Mouse (Mus musculus) forebrain, embryonic 16.5 days (tissue): ENCODE data around the gene Rps6. TPM values are rescaled to one million over a fixed set of nuclear protein-coding genes. Genes with fewer than 3 reads are reported as not detected.
"Not testable (repeated sequence)": the region's sequence is repeated elsewhere in the genome, so short reads cannot be mapped to it uniquely, and the experiment has no call there.

ENCODE experiments used
- ATAC-seq: fragments of 200-750 bp; cut with Nextera tagmentation; 2 replicates; pipeline ENCODE4 v1.8.0; 2017; ENCODE audit warnings: mild to moderate bottlenecking, moderate library complexity
- H3K27ac ChIP-seq: fragments of 300-500 bp; sonication (generic); 2 replicates; pipeline ENCODE4 v1.5.1; 2014; ENCODE audit warnings: low read length, control low read depth
- H3K27me3 ChIP-seq: fragments of 300-500 bp; sonication (generic); replicated peaks from 2 replicates; pipeline ENCODE4 v1.6.1; 2014; ENCODE audit warnings: low read length; ENCODE audit not compliant: control insufficient read depth, insufficient read depth
- H3K36me3 ChIP-seq: fragments of 300-500 bp; sonication (generic); 2 replicates; pipeline ENCODE4 v1.6.1; 2014; ENCODE audit not compliant: control insufficient read depth, insufficient read depth
- H3K4me1 ChIP-seq: fragments of 300-500 bp; sonication (generic); replicated peaks from 2 replicates; pipeline ENCODE4 v1.6.1; 2014; ENCODE audit warnings: low read length; ENCODE audit not compliant: control insufficient read depth, insufficient read depth
- H3K4me2 ChIP-seq: fragments of 300-500 bp; sonication (generic); 2 replicates; pipeline ENCODE4 v1.6.1; 2014; ENCODE audit warnings: mild to moderate bottlenecking, low read length, control low read depth
- H3K4me3 ChIP-seq: fragments of 300-500 bp; sonication (generic); replicated peaks from 2 replicates; pipeline ENCODE4 v1.5.1; 2014; ENCODE audit warnings: mild to moderate bottlenecking, low read length, control low read depth
- H3K9ac ChIP-seq: fragments of 300-500 bp; sonication (generic); replicated peaks from 2 replicates; pipeline ENCODE4 v1.6.1; 2014; ENCODE audit warnings: low read depth, low read length, control low read depth
- H3K9me3 ChIP-seq: fragments of 300-500 bp; sonication (generic); 2 replicates; pipeline ENCODE4 v1.6.1; 2016; ENCODE audit warnings: low read length; ENCODE audit not compliant: control insufficient read depth
- WGBS: fragments of 180-500 bp; shearing (Covaris S2); extraction: QIAGEN DNeasy Blood & Tissue Kit; methylation state at CpG from one replicate; pipeline ENCODE4 v1.1.7; 2014; 5-methylcytosine and 5-hydroxymethylcytosine counted together
- polyA plus RNA-seq: library from polyadenylated mRNA; unstranded; fragments of >200 nt; fragmentation: Nextera tagmentation; extraction: Ambion mirVana; gene quantifications from 2 replicates; pipeline ENCODE4 v1.2.1, GENCODE M21; 2015

Gene Rps6
- polyA plus RNA-seq, 1 experiment from 2014 or later: 371 TPM

DNA sequence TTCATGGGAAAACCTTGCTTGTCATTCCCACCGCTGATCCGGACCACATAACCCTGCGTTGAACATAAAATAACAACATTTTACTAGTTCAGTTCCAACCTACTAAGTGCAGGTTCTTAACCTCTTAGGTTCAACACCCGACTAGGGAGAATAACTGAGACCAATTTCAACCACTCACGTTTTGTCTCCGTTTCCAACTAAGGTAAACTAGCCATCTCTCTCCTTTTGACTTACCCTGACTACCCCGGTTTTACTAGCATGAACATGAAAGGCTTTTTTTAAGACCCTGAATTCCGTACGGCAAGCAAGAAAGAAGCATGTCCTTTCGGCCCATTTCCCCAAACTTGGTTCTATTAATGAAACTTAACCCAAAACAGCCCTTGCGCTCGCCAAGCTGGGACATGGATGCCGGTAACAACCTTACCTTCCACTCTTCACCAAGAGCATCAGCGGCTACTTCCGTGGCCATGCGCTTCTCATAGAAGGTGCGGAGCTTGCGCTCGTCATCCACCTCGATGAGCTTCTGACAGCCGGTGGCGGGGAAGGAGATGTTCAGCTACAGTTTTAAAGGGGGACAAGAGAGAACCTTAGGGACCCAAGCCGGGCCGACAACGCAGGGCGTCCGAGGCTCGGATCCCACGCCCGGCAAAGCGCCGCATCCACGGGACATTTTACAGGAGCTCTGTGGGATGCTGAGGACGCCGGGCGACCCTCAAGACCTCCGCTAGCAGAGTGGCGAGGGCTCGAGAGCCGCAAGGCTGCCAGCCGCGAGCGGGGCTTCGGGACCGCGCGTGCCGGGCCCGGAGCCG is 704 bp downstream of the Rps6 start:
- H3K27me3 ChIP-seq: no peaks in the 10 kb centered on the region
- peaks cover 21% of the 10 kb centered on the region for H3K36me3 ChIP-seq
- WGBS: 1% methylated on average over 50 of the region's 50 CpGs
- peak overlapping the region; percentile 95 for H3K9ac ChIP-seq
- peaks cover 15% of the 10 kb centered on the region for H3K4me1 ChIP-seq
- peak overlapping the region; percentile 79 for H3K4me3 ChIP-seq
- ATAC-seq: no peak; the same call in 1 of the 2 replicates
- peak overlapping the region; percentile 78 for H3K4me2 ChIP-seq
- no peaks in the 10 kb centered on the region for H3K9me3 ChIP-seq
- H3K27ac ChIP-seq: peak overlapping the region; percentile 97

DNA sequence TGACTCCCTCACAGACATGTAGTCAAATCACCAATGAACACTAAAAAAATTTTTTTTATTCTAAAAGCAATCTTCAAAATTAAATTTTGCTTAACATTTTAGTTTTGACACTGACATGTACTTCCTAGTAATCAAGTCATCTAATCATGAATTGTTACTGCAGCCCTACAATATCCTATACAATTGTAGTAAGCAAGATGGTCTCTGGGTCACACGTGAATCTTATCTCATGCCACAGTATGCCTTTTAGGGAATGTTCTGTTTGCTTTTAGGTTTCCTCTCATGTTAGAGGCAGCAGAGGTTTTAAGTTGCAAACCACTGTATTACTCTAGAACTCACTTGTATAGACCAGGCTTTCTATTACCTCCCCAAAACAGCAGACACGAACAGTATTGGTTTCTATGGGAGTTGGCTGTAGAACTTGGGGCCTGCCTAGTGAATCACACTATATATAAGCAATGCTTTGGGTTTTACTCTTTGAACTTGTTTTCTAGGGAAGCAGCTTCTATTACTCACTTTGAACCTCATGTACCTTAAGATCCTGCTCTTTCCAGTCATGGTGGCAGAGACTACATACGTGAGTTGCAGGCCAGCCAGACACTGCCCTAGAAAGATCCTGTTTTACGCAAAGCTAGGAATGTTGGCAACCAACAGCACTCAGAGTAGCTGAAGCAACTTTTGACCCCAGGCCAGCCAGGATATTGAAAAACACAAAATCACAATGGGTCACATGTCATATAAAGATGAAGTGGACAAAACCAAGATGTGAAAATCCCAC is 4.2 kb downstream of the Rps6 start:
- peaks cover 23% of the 10 kb centered on the region for H3K36me3 ChIP-seq
- H3K4me2 ChIP-seq: no peak overlapping the region
- no peaks in the 10 kb centered on the region for H3K27me3 ChIP-seq
- H3K27ac ChIP-seq: no peak overlapping the region
- peaks cover 11% of the 10 kb centered on the region for H3K4me1 ChIP-seq
- no peak for ATAC-seq
- 93% methylated on average over 4 of the region's 4 CpGs for WGBS
- H3K4me3 ChIP-seq: no peak overlapping the region
- no peak overlapping the region for H3K9ac ChIP-seq
- no peaks in the 10 kb centered on the region for H3K9me3 ChIP-seq

DNA sequence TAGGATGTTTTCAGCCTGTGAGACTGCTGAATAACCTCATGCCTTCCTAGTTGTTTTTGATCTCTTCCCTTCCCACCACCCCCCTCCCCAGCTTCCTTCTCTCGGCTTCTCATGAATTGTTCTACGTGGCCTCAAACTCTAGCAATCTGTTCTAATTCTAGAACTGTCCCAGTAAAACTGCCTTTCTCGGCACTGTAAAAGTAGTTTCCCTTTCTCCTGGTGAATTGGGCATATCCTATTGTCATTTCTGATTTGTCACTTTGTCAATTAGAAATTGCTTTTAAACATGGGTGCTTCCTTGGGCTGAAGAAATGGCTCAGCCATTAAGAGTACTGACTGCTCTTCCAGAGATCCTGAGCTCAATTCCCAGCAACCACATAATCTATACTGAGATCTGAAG is 5.2 kb downstream of the Rps6 start:
- Histone ChIP-seq H3K9me3 (no peaks in the 10 kb centered on the region), H3K4me2 (no peak overlapping the region), H3K27ac (no peak overlapping the region), H3K27me3 (no peaks in the 10 kb centered on the region), H3K9ac (no peak overlapping the region), H3K4me3 (no peak overlapping the region), H3K4me1 (peaks cover 9% of the 10 kb centered on the region), H3K36me3 (peaks cover 26% of the 10 kb centered on the region)
- ATAC-seq: no peak
- WGBS: 86% methylated on average over 3 of the region's 3 CpGs

DNA sequence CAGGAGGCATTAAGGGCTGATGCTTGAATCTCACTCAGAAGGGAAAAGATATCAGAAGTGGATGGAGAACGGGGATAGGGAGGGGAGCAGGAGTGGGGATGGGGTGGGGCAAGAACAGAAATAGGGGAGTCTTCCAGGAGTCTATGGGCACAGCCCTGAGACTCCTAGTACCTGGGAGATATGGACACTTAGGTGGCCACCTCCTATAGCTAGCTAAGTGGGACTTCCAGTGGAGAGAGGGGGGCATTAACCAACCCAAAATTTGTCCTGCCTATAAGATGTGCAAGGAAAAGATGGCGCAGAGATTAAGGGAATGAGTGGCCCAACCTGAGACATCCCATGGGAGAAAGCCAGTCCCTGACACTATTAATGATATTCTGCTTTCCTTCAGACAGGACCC is 5.9 kb downstream of the Rps6 start:
- Histone ChIP-seq H3K4me3 (no peak overlapping the region), H3K27me3 (no peaks in the 10 kb centered on the region), H3K9ac (no peak overlapping the region), H3K4me2 (no peak overlapping the region), H3K9me3 (no peaks in the 10 kb centered on the region), H3K27ac (no peak overlapping the region), H3K4me1 (peaks cover 9% of the 10 kb centered on the region), H3K36me3 (peaks cover 26% of the 10 kb centered on the region)
- ATAC-seq: 0 out of 2 replicates have a peak, but pooled peaks have one; percentile 26
- WGBS: 84% methylated on average over 2 of the region's 2 CpGs

DNA sequence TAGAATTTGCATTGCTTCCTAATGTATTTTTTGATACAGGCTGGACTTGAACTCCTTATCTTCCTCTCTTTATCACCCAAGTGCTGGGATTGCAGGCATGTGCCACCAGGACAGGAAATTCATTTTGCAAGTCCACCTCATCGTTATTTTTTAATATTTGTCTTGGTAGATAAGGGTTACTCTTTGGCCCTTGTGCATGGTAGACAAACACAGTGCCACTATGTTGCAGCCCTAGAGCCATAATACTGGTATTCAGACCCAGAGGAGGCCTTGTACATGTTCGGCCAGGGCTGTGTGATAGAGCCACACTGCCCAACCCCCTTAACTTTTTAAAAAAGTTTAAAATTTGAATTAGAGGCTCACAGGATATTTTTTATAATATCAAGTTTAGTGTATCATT is 10.0 kb downstream of the Rps6 start:
- Histone ChIP-seq H3K27me3 (no peaks in the 10 kb centered on the region), H3K9ac (no peak overlapping the region), H3K27ac (no peak overlapping the region), H3K4me2 (no peak overlapping the region), H3K4me3 (no peak overlapping the region), H3K9me3 (no peaks in the 10 kb centered on the region), H3K36me3 (peaks cover 9% of the 10 kb centered on the region), H3K4me1 (no peaks in the 10 kb centered on the region)
- WGBS: 92% methylated on average over 2 of the region's 2 CpGs
- ATAC-seq: no peak

DNA sequence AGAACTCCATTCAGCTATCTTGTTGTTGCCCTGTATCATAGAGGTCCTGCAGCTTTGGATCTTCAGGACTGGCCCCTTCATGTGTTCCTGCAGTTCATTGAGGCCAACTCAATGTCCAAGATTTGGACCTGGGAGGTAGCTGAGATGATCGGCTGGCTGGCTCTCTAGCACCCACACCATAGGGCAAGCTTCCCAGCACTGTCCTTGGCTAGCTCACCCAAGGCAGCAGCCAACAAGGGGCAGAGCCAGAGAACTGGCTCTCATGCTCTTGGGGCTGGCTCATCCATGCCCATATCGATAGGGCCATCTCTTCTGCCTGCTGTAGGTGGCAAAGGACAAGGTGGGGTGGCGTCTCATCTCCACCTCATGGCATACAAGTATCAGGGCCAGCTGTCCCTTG is 11.8 kb downstream of the Rps6 start:
- H3K27ac ChIP-seq: no peak overlapping the region
- H3K4me2 ChIP-seq: no peak overlapping the region
- ATAC-seq: no peak
- H3K27me3 ChIP-seq: no peaks in the 10 kb centered on the region
- H3K9ac ChIP-seq: no peak overlapping the region
- no peaks in the 10 kb centered on the region for H3K9me3 ChIP-seq
- WGBS: 94% methylated on average over 3 of the region's 3 CpGs
- H3K4me1 ChIP-seq: no peaks in the 10 kb centered on the region
- H3K4me3 ChIP-seq: no peak overlapping the region
- peaks cover 9% of the 10 kb centered on the region for H3K36me3 ChIP-seq

DNA sequence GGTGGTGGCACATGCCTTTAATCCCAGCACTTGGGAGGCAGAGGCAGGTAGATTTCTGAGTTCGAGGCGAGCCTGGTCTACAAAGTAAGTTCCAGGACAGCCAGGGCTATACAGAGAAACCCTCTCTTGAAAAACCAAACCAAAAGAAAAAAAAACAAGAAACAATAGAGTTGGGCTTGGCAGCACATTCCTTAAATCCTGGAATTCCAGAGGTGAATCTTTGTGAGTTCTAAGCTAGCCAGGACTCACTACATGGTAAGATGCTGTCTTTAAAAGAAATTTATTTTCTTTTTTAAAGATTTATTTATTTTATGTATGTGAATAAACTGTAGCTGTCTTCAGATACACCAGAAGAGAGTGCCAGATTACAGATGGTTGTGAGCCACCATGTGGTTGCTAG is 16.1 kb downstream of the Rps6 start:
- H3K9me3 ChIP-seq, H3K9ac ChIP-seq, H3K27ac ChIP-seq, H3K4me2 ChIP-seq, ATAC-seq, H3K4me1 ChIP-seq, H3K27me3 ChIP-seq, H3K4me3 ChIP-seq: not testable (repeated sequence)
- WGBS: 93% methylated on average over 2 of the region's 2 CpGs
- peaks cover 14% of the 10 kb centered on the region for H3K36me3 ChIP-seq

DNA sequence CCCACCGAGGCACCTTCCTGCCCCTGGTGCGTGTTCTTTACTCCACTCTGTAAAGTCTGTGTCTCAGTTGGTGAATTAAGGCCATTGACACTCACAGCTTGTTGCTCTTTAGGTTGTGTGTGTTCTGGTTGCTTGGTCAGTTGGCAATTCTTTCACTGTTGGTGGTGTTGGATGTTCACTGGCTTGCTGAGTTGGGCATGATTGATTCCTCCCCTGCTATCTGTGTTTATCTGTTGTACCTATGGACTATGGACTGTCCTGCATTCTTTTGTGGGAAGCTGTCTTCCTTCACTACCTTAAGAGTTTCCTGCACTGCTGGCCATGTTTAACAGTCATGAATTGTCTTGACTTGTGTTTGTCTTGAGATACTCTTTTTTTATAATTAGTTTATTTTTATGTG is 25.3 kb downstream of the Rps6 start:
- Histone ChIP-seq H3K27me3 (no peaks in the 10 kb centered on the region), H3K4me1 (no peaks in the 10 kb centered on the region)
- 95% methylated on average over 2 of the region's 2 CpGs for WGBS

DNA sequence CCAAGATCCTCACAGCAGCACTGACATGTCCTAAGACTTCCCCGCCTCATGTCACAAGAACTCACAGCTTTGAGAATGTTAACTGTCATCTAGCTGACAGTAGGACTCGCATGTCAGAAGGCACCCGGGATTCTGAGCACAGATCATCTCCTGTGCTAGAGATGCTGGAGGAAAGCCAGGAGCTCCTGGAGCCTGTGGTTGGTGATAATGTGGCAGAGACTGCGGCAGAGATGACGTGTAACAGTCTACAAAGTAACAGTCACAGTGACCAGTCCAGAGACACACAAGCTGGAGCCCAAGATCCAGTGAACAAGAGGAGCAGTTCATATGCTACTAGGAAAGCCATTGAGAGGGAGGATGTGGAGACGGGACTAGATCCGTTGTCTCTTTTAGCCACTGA is 32.1 kb downstream of the Rps6 start:
- no peak overlapping the region for H3K27ac ChIP-seq
- no peaks in the 10 kb centered on the region for H3K9me3 ChIP-seq
- no peak overlapping the region for H3K4me3 ChIP-seq
- no peak overlapping the region for H3K4me2 ChIP-seq
- no peaks in the 10 kb centered on the region for H3K27me3 ChIP-seq
- ATAC-seq: no peak
- peaks cover 20% of the 10 kb centered on the region for H3K36me3 ChIP-seq
- no peak overlapping the region for H3K9ac ChIP-seq
- 86% methylated on average over 7 of the region's 7 CpGs for WGBS
- no peaks in the 10 kb centered on the region for H3K4me1 ChIP-seq

More for the DNA sequence above, 25.3 kb downstream of the Rps6 start:
- Histone ChIP-seq H3K4me3 (no peak overlapping the region), H3K4me2 (no peak overlapping the region), H3K36me3 (peaks cover 14% of the 10 kb centered on the region), H3K9me3 (no peaks in the 10 kb centered on the region), H3K9ac (no peak overlapping the region), H3K27ac (no peak overlapping the region)
- ATAC-seq: no peak
